Mouse (Mus musculus): Measurements from ENCODE around the gene Zfp507.

- TF ChIP-seq CTCF (IDR thresholded peaks at IDR 0.05; ENCODE audit: low read depth) (no peak), EP300 (IDR thresholded peaks at IDR 0.05; ENCODE audit: low read depth) (no peak)
Measured at GRCm38 (mm10) chr7:35744771-35745170, 58.0 kb downstream of the Zfp507 start.

All from liver, embryonic 14.5 days (tissue).